Comparison of ENCODE assay signal across 30 mouse cellular contexts in the genomic region with DNA sequence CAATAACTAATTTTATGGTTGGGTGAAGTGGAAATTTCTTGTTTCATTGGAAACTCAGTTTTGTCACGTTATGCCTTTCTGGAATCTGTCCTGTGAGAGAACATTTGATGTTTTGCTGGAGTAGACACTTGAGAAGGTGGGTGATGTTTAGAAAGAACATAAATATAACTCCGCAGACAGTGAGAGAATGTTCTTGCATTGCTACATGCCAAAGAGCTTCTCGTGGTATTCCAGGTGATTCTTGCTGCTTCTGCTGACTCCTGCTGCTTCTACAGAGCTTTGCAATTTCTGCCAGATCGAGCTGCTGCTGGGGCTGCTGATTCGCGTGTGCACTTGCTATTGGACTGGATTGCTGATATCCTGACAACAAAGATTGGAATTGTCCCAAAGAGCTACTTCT. TPM values are rescaled to one million over a fixed set of nuclear protein-coding genes. Genes with fewer than 3 reads are reported as not detected.
DNase-seq lines count a peak whose midpoint lies in the region; ATAC-seq and TF ChIP-seq lines count a peak whose summit lies in the region.
"Had no signal": no experiment of that assay in that cellular context is flagged by ENCODE, and none has a peak within 500 bp of the region (broad histone marks: within the 10 kb centered on the region; RNA-seq: fewer than 3 reads in every experiment).

No protein-coding gene starts in this region.

- no peak overlapping the region for H3K4me2 ChIP-seq in hindbrain, embryonic 13.5 days
- H3K4me2 ChIP-seq: embryonic facial prominence, embryonic 13.5 days; embryonic facial prominence, embryonic 15.5 days; forebrain, embryonic 12.5 days had no signal

- H3K27me3 ChIP-seq in hindbrain, embryonic 13.5 days = no peaks in the 10 kb centered on the region
- H3K27me3 ChIP-seq: CH12.LX; embryonic facial prominence, embryonic 13.5 days; embryonic facial prominence, embryonic 15.5 days; forebrain, embryonic 12.5 days; Patski had no signal

- WGBS in hindbrain, embryonic 13.5 days = 91% methylated on average over 6 of the region's 6 CpGs

- no peak overlapping the region for H3K27ac ChIP-seq in layer of hippocampus, adult 2 months
- no peak overlapping the region for H3K27ac ChIP-seq in hindbrain, embryonic 13.5 days
- H3K27ac ChIP-seq: embryonic facial prominence, embryonic 13.5 days; embryonic facial prominence, embryonic 15.5 days; forebrain, embryonic 10.5 days; forebrain, embryonic 12.5 days had no signal

- H3K36me3 ChIP-seq in hindbrain, embryonic 13.5 days = no peaks in the 10 kb centered on the region
- H3K36me3 ChIP-seq: embryonic facial prominence, embryonic 13.5 days; embryonic facial prominence, embryonic 15.5 days; forebrain, embryonic 10.5 days; forebrain, embryonic 12.5 days; G1E had no signal

- H3K9ac ChIP-seq in hindbrain, embryonic 13.5 days = no peak overlapping the region
- H3K9ac ChIP-seq: embryonic facial prominence, embryonic 13.5 days; embryonic facial prominence, embryonic 15.5 days; forebrain, embryonic 12.5 days had no signal

- TF ChIP-seq CTCF in layer of hippocampus, adult 2 months (conservative IDR thresholded peaks at IDR 0.05) = no peak

- no peak overlapping the region for H3K4me3 ChIP-seq in layer of hippocampus, adult 2 months
- H3K4me3 ChIP-seq in hindbrain, embryonic 13.5 days = no peak overlapping the region
- H3K4me3 ChIP-seq: embryonic facial prominence, embryonic 13.5 days; embryonic facial prominence, embryonic 15.5 days; erythroblast, embryonic 14.5 days; forebrain, embryonic 10.5 days; forebrain, embryonic 12.5 days had no signal

- no peak for DNase-seq in frontal cortex, postnatal 10 days (ENCODE audit: low spot score in 2 of 2)
- peak; percentile 13 for DNase-seq in layer of hippocampus, adult 9-11 months
- DNase-seq in layer of hippocampus, adult 2 months (ENCODE audit: low spot score in 2 of 2) = no peak
- DNase-seq: adrenal gland, adult 8-10 months; adrenal gland, postnatal 14 days; adrenal gland, postnatal 36 days; B cell, adult 2 months; cerebellum, adult 11 months; cerebellum, adult 18-20 months; cerebellum, adult 8-10 months; cerebellum, adult 9-11 months; cerebellum, postnatal 14 days; cerebellum, postnatal 36 days; embryo, embryonic 11 days had no signal

- H3K4me1 ChIP-seq in hindbrain, embryonic 13.5 days (replicated peaks) = peaks cover 15% of the 10 kb centered on the region
- H3K4me1 ChIP-seq: embryonic facial prominence, embryonic 13.5 days; embryonic facial prominence, embryonic 15.5 days had no signal

- peaks cover under 1% of the 10 kb centered on the region for H3K9me3 ChIP-seq in hindbrain, embryonic 13.5 days
- H3K9me3 ChIP-seq: embryonic facial prominence, embryonic 15.5 days; forebrain, embryonic 12.5 days; G1E had no signal

- ATAC-seq in frontal cortex, adult (ENCODE audit: low TSS enrichment) = peak; percentile 88
- no peak for ATAC-seq in hindbrain, embryonic 13.5 days (ENCODE audit: low FRiP score)
- ATAC-seq: activated CD4-positive, CD25-positive, alpha-beta regulatory T cell, adult 4 months; CD4-positive, CD25-positive, alpha-beta regulatory T cell, adult 4 months; forebrain, embryonic 14.5 days; forebrain, embryonic 16.5 days; Patski had no signal

RNA-seq across cellular contexts. Expression of a gene that starts 27.4 kb away (rescaled TPM):
- not detected for total RNA-seq in layer of hippocampus, adult 2 months (2021)
- not detected in 2 replicates for polyA plus RNA-seq in hindbrain, embryonic 13.5 days (2015; fragmentation: Nextera tagmentation; extraction: Ambion mirVana)
- total RNA-seq: adrenal gland, adult 8-10 months; adrenal gland, postnatal 14 days; adrenal gland, postnatal 36 days had no signal
- polyA plus RNA-seq: embryonic facial prominence, embryonic 13.5 days; embryonic facial prominence, embryonic 15.5 days; erythroblast, embryonic 14.5 days; forebrain, embryonic 10.5 days; forebrain, embryonic 12.5 days; forebrain, embryonic 14.5 days; forebrain, embryonic 16.5 days; Patski had no signal

RNA-seq across cellular contexts. Expression of a gene that starts 42.6 kb away (rescaled TPM):
- total RNA-seq in layer of hippocampus, adult 2 months (2021) = 10 to 100 TPM; 48.7 to 50.2 TPM
- polyA plus RNA-seq in hindbrain, embryonic 13.5 days (2015; fragmentation: Nextera tagmentation; extraction: Ambion mirVana) = 29.5 and 32.3 TPM in 2 replicates
- polyA plus RNA-seq: erythroblast, embryonic 14.5 days had no signal

RNA-seq across cellular contexts. Expression of a gene that starts 46.2 kb away (rescaled TPM):
- total RNA-seq in layer of hippocampus, adult 2 months (2021) = 1 to 10 TPM in 1 of 2 experiments, under 1 TPM in 1; 0.79 to 1.0 TPM
- 0.45 and 1.4 TPM in 2 replicates for polyA plus RNA-seq in hindbrain, embryonic 13.5 days (2015; fragmentation: Nextera tagmentation; extraction: Ambion mirVana)
- total RNA-seq: adrenal gland, adult 18-20 months; adrenal gland, adult 8-10 months; adrenal gland, postnatal 14 days; CH12.LX; common myeloid progenitor, adult 5-6 weeks; G1E had no signal
- polyA plus RNA-seq: activated CD4-positive, CD25-positive, alpha-beta regulatory T cell, adult 4 months; CD4-positive, CD25-positive, alpha-beta regulatory T cell, adult 4 months; erythroblast, embryonic 14.5 days; forebrain, embryonic 10.5 days; G1E; Patski had no signal
